Mouse (Mus musculus): ENCODE results near the gene Atp6v1g2. TPM values are rescaled to one million over a fixed set of nuclear protein-coding genes. Genes with fewer than 3 reads are reported as not detected.

The Atp6v1g2 gene
- total RNA-seq, 2 experiments from 2014 or later, result 1.1 to 4.1 TPM

DNA sequence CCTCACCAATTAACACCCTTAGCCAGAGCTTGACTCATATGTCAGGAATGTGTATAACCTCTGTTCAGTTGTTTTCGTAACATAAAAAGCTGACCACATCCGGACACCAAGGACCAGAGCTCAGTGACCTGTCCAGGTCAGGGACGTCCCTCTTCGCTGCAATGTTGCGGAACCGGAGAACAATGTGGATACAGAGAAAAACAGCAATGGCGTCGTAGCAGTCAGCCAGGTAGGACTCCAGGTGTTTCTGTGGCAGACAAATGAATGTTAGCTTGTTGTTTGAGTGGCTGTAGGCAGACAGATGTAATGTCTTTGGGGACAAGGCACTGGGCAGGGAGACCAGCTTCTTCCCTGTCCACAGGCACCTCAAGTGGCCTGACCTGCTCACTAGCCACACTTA lies 44.6 kb downstream of the Atp6v1g2 start:
- ATAC-seq (replicated peaks; ENCODE audit: poor library complexity), result no peak

DNA sequence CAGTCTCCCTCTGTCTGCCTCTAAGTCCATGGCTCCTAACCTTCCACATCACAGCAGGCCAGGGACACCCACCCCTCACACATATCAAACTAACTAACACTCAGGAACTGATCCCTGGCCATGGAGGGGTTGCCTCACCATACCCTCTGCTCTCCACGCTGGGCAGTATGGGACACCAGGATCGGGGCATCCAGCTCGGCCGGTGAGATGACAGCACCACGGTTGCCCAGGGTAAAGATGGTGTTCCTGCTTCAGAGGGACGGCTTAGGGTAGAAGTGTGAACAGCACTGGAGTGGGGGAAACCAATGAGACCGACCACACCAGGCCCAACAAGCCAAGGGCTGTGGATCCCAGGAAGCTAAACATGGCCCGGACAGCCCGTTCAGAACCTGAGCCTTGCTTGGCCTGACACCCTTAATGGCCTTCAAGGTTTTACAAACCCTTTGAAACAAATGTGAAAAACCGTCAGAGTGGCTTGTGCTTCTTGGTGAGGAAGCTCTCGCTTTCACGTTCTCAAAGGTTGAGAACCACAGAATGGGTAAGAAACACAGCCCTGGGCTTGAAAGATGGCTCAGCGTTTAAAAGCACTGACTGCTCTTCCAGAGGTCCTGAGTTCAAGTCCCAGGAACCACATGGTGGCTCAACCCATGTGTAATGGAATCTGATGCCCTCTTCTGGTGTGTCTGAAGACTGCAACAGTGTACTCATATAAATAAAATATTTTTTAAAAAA lies 45.7 kb downstream of the Atp6v1g2 start:
- no peak for ATAC-seq (replicated peaks; ENCODE audit: poor library complexity)

DNA sequence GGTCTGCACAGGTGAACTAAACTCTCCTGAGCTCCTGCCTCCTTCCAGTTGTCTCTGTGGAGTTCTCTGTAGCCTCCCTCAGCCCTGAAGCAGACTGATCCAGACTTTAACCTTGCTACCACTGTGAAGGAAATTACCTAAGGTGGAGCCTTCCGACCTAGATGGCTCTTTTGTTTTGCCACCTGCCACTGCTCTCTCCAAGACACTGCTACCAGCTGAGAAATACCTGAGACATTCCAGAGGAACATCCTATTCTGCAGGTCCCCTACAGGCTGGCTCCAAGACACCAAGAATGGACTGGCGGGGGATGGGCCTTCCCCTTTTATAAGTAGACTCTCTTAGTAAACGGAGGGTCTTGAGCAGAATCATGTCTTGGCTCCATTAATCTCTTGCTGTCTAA lies 46.8 kb downstream of the Atp6v1g2 start:
- ATAC-seq (replicated peaks; ENCODE audit: poor library complexity), result no peak

DNA sequence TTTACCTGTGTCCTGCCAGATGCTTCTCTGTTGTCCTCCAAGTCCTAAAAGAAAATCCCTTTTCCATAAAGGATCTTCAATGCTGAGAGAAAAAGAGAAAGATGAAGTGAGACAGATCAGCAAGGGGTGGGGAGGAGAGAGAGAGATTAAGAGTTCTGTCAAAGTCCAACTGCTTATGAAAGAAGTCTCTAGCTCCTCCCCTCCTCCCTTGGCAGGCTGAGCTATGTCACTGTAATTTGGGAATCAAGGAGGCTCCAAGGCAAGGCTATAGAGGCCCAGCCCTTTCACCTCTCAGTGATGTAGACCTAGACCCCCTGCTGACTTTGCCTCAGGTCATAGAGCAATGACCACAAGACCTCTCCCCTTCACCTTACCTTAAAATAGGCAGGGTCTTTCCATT lies 52.0 kb downstream of the Atp6v1g2 start:
- no peak for ATAC-seq (replicated peaks; ENCODE audit: poor library complexity)

Other genes starting within 250 kb of the Atp6v1g2 start
Only the 30 nearest of the 35 such genes appear.
- 4.2 and 5.7 TPM in 2 replicates for gene Msh5, start 186.9 kb upstream of the Atp6v1g2 start, total RNA-seq (2015)
- 2.4 and 3.5 TPM in 2 replicates for gene Msh5, start 186.9 kb upstream of the Atp6v1g2 start, total RNA-seq (2017)
- gene Clic1, start 183.7 kb upstream of the Atp6v1g2 start, total RNA-seq (2015), result 209 and 248 TPM in 2 replicates
- gene Clic1, start 183.7 kb upstream of the Atp6v1g2 start, total RNA-seq (2017), result 225 and 254 TPM in 2 replicates
- gene Ddah2, start 174.6 kb upstream of the Atp6v1g2 start, total RNA-seq (2015), result 1.8 and 2.6 TPM in 2 replicates
- 1.9 and 3.5 TPM in 2 replicates for gene Ddah2, start 174.6 kb upstream of the Atp6v1g2 start, total RNA-seq (2017)
- gene Ly6g6c, start 168.3 kb upstream of the Atp6v1g2 start, total RNA-seq (2015), result not detected in 2 replicates
- not detected in 2 replicates for gene Ly6g6c, start 168.3 kb upstream of the Atp6v1g2 start, total RNA-seq (2017)
- gene Mpig6b, start 167.5 kb upstream of the Atp6v1g2 start, total RNA-seq (2015), result not detected in 2 replicates
- gene Mpig6b, start 167.5 kb upstream of the Atp6v1g2 start, total RNA-seq (2017), result not detected in 2 replicates
- gene Ly6g6e, start 156.8 kb upstream of the Atp6v1g2 start, total RNA-seq (2015), result not detected in 2 replicates
- not detected in 2 replicates for gene Ly6g6e, start 156.8 kb upstream of the Atp6v1g2 start, total RNA-seq (2017)
- not detected in 2 replicates for gene Ly6g6d, start 155.6 kb upstream of the Atp6v1g2 start, total RNA-seq (2015)
- not detected in 2 replicates for gene Ly6g6d, start 155.6 kb upstream of the Atp6v1g2 start, total RNA-seq (2017)
- not detected in 2 replicates for gene Ly6g6f, start 148.1 kb upstream of the Atp6v1g2 start, total RNA-seq (2015)
- gene Ly6g6f, start 148.1 kb upstream of the Atp6v1g2 start, total RNA-seq (2017), result not detected in 2 replicates
- gene Abhd16a, start 144.4 kb upstream of the Atp6v1g2 start, total RNA-seq (2015), result 17.5 and 21.1 TPM in 2 replicates
- 22.7 and 26.0 TPM in 2 replicates for gene Abhd16a, start 144.4 kb upstream of the Atp6v1g2 start, total RNA-seq (2017)
- not detected in 2 replicates for gene Ly6g5c, start 125.4 kb upstream of the Atp6v1g2 start, total RNA-seq (2015)
- gene Ly6g5c, start 125.4 kb upstream of the Atp6v1g2 start, total RNA-seq (2017), result not detected in 2 replicates
- 0.84 and 1.4 TPM in 2 replicates for gene Ly6g5b, start 118.2 kb upstream of the Atp6v1g2 start, total RNA-seq (2015)
- 0.27 and 0.92 TPM in 2 replicates for gene Ly6g5b, start 118.2 kb upstream of the Atp6v1g2 start, total RNA-seq (2017)
- 20.3 and 20.7 TPM in 2 replicates for gene Gpank1, start 112.2 kb upstream of the Atp6v1g2 start, total RNA-seq (2015)
- 33.9 and 36.8 TPM in 2 replicates for gene Gpank1, start 112.2 kb upstream of the Atp6v1g2 start, total RNA-seq (2017)
- 411 and 443 TPM in 2 replicates for gene Csnk2b, start 111.6 kb upstream of the Atp6v1g2 start, total RNA-seq (2015)
- gene Csnk2b, start 111.6 kb upstream of the Atp6v1g2 start, total RNA-seq (2017), result 375 TPM in 2 replicates
- 1.5 and 3.6 TPM in 2 replicates for gene D17H6S53E, start 107.3 kb upstream of the Atp6v1g2 start, total RNA-seq (2015)
- 7.7 and 7.9 TPM in 2 replicates for gene D17H6S53E, start 107.3 kb upstream of the Atp6v1g2 start, total RNA-seq (2017)
- gene Apom, start 101.6 kb upstream of the Atp6v1g2 start, total RNA-seq (2015), result not detected in 2 replicates
- not detected in 2 replicates for gene Apom, start 101.6 kb upstream of the Atp6v1g2 start, total RNA-seq (2017)
- 73.9 and 78.5 TPM in 2 replicates for gene Bag6, start 98.5 kb upstream of the Atp6v1g2 start, total RNA-seq (2015)
- gene Bag6, start 98.5 kb upstream of the Atp6v1g2 start, total RNA-seq (2017), result 77.3 and 88.5 TPM in 2 replicates
- 228 and 262 TPM in 2 replicates for gene Prrc2a, start 68.8 kb upstream of the Atp6v1g2 start, total RNA-seq (2015)
- 59.6 and 63.9 TPM in 2 replicates for gene Prrc2a, start 68.8 kb upstream of the Atp6v1g2 start, total RNA-seq (2017)
- gene Aif1, start 57.6 kb upstream of the Atp6v1g2 start, total RNA-seq (2015), result 5.8 and 12.4 TPM in 2 replicates
- gene Aif1, start 57.6 kb upstream of the Atp6v1g2 start, total RNA-seq (2017), result 8.9 and 11.5 TPM in 2 replicates
- 65.2 and 70.1 TPM in 2 replicates for gene Lst1, start 45.2 kb upstream of the Atp6v1g2 start, total RNA-seq (2015)
- 47.2 and 99.6 TPM in 2 replicates for gene Lst1, start 45.2 kb upstream of the Atp6v1g2 start, total RNA-seq (2017)
- 0.22 and 0.81 TPM in 2 replicates for gene Ltb, start 39.2 kb upstream of the Atp6v1g2 start, total RNA-seq (2015)
- 0.47 and 4.4 TPM in 2 replicates for gene Ltb, start 39.2 kb upstream of the Atp6v1g2 start, total RNA-seq (2017)
- gene Tnf, start 31.7 kb upstream of the Atp6v1g2 start, total RNA-seq (2015), result 18.6 and 33.2 TPM in 2 replicates
- gene Tnf, start 31.7 kb upstream of the Atp6v1g2 start, total RNA-seq (2017), result 11.1 and 16.4 TPM in 2 replicates
- not detected in 2 replicates for gene Lta, start 28.3 kb upstream of the Atp6v1g2 start, total RNA-seq (2015)
- gene Lta, start 28.3 kb upstream of the Atp6v1g2 start, total RNA-seq (2017), result not detected in 2 replicates
- not detected in 2 replicates for gene Gm16181, start 12.8 kb upstream of the Atp6v1g2 start, total RNA-seq (2015)
- gene Gm16181, start 12.8 kb upstream of the Atp6v1g2 start, total RNA-seq (2017), result not detected in 2 replicates
- 1.9 and 3.1 TPM in 2 replicates for gene Nfkbil1, start 2.1 kb downstream of the Atp6v1g2 start, total RNA-seq (2015)
- gene Nfkbil1, start 2.1 kb downstream of the Atp6v1g2 start, total RNA-seq (2017), result 6.7 and 8.0 TPM in 2 replicates
- 289 and 314 TPM in 2 replicates for gene Ddx39b, start 8.1 kb downstream of the Atp6v1g2 start, total RNA-seq (2015)
- 188 and 193 TPM in 2 replicates for gene Ddx39b, start 8.1 kb downstream of the Atp6v1g2 start, total RNA-seq (2017)
- 248 and 262 TPM in 2 replicates for gene H2-D1, start 29.1 kb downstream of the Atp6v1g2 start, total RNA-seq (2015)
- 464 and 467 TPM in 2 replicates for gene H2-D1, start 29.1 kb downstream of the Atp6v1g2 start, total RNA-seq (2017)
- gene H2-Q1, start 86.7 kb downstream of the Atp6v1g2 start, total RNA-seq (2015), result not detected in 2 replicates
- gene H2-Q1, start 86.7 kb downstream of the Atp6v1g2 start, total RNA-seq (2017), result not detected in 2 replicates
- not detected in 2 replicates for gene H2-Q2, start 108.6 kb downstream of the Atp6v1g2 start, total RNA-seq (2015)
- gene H2-Q2, start 108.6 kb downstream of the Atp6v1g2 start, total RNA-seq (2017), result not detected in 2 replicates
- 10.6 and 18.1 TPM in 2 replicates for gene H2-Q4, start 146.0 kb downstream of the Atp6v1g2 start, total RNA-seq (2015)
- gene H2-Q4, start 146.0 kb downstream of the Atp6v1g2 start, total RNA-seq (2017), result 24.4 and 31.4 TPM in 2 replicates
- gene H2-Q6, start 191.2 kb downstream of the Atp6v1g2 start, total RNA-seq (2015), result 23.3 and 37.3 TPM in 2 replicates
- gene H2-Q6, start 191.2 kb downstream of the Atp6v1g2 start, total RNA-seq (2017), result 25.6 and 40.7 TPM in 2 replicates

Data from megakaryocyte progenitor cell, adult 5-6 weeks (primary cell).